Mouse (Mus musculus) heart, postnatal 14 days (tissue): ENCODE measurements around the gene Mill2. TPM values are rescaled to one million over a fixed set of nuclear protein-coding genes. Genes with fewer than 3 reads are reported as not detected.
"Not testable (repeated sequence)": the region's sequence is repeated elsewhere in the genome, so short reads cannot be mapped to it uniquely, and the experiment has no call there.

Experiments
- DNase-seq, 2 experiments: peaks; one replicate each; pipeline ENCODE4 v3.0.0; 2021 to 2022
- intact Hi-C: fragments of 180-260 bp; cut with DNase I; formaldehyde crosslinking; loops from one replicate; pipeline ENCODE4 v1.15.1; 2025
- long read RNA-seq, 2 experiments: library from polyadenylated mRNA; stranded (forward); transcript quantifications; one replicate each; pipeline ENCODE4 v2.0.0; 2021
- total RNA-seq, 2 experiments: library from RNA; stranded (reverse); gene quantifications; 2 replicates each; pipeline ENCODE4 v1.2.3; 2021

The Mill2 gene
- total RNA-seq = 1 to 10 TPM; 5.4 to 6.5 TPM
- long read RNA-seq, experiment 1, partial matches to known transcripts = 2 of 9 reads
- long read RNA-seq, experiment 1, other reads (novel, unspliced or antisense) = 5 of 9 reads
- long read RNA-seq, experiment 2, partial matches to known transcripts = 4 of 5 reads
- long read RNA-seq, experiment 2, other reads (novel, unspliced or antisense) = 1 of 5 reads

- intact Hi-C loops = no loop called here
- DNase-seq = peak in 1 of 2 experiments; percentile 38
These were observed at the start of gene Mill2 for GRCm38 (mm10) chr7:18839865-18840264. TSS of gene Mill2 (plus strand) at chr7:18839966.

- intact Hi-C loops = loop anchor here (5.0 kb wide), 1 partner anchor 68 kb away; no protein-coding TSS in a partner anchor
- DNase-seq = not testable (repeated sequence)
These were observed 49.1 kb upstream of the Mill2 start for GRCm38 (mm10) chr7:18790671-18791070.

DNA sequence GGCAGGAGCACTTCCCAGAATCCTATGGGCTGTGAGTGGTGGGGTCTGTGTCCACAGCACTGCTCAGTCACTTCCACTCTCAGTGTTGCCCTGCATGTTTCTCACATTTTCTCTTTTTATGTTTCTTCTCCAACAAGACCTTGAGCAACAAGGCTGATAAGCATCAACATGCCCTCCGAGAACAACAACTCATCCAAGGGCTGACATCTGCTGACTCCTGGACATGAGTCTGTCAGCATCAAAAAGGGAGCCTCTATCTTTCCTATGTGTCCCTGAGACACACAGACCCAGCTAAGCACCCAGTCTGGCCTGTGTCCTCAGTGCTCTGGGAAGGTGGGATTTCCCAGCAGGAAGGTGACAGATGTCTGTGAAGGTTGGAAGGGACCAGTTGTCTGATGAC lies 41.3 kb upstream of the Mill2 start, which contains the start of gene Psg19:
TSS of gene Psg19 (minus strand) at position 101 of the 400 bp plus-strand sequence.
- intact Hi-C loops = no loop called here
- no peak for DNase-seq

GRCm38 (mm10) chr7:18799129-18799528 lies 40.6 kb upstream of the Mill2 start:
- intact Hi-C loops = no loop called here

GRCm38 (mm10) chr7:18803526-18803925 lies 36.2 kb upstream of the Mill2 start:
- DNase-seq = no peak
- intact Hi-C loops = no loop called here

More at GRCm38 (mm10) chr7:18799129-18799528, 40.6 kb upstream of the Mill2 start:
- DNase-seq = no peak

DNA sequence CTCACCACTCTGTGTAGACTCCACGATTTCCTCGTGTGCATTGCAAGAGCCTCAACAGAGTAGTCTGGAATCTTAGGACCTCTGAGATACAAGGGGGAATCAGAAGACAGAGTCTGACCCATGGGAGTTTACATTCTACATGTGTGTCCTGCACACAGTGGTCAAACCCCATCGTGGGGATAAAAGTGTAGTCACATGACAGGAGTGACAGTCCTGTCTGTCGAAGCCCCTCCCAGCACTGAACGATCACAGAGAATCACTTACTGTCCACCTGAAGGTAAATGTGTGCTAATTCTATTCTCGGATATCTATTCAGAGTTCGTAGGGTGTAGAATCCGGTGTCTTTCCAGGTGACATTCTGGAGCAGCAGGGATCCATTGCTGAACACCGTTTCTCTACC lies 21.5 kb upstream of the Mill2 start:
- intact Hi-C loops = no loop called here
- DNase-seq = no peak

- DNase-seq = no peak
- intact Hi-C loops = no loop called here
These were observed 18.3 kb upstream of the Mill2 start, which contains the start of gene Psg17 for GRCm38 (mm10) chr7:18821507-18821906. TSS of gene Psg17 (minus strand) at chr7:18821607.

DNA sequence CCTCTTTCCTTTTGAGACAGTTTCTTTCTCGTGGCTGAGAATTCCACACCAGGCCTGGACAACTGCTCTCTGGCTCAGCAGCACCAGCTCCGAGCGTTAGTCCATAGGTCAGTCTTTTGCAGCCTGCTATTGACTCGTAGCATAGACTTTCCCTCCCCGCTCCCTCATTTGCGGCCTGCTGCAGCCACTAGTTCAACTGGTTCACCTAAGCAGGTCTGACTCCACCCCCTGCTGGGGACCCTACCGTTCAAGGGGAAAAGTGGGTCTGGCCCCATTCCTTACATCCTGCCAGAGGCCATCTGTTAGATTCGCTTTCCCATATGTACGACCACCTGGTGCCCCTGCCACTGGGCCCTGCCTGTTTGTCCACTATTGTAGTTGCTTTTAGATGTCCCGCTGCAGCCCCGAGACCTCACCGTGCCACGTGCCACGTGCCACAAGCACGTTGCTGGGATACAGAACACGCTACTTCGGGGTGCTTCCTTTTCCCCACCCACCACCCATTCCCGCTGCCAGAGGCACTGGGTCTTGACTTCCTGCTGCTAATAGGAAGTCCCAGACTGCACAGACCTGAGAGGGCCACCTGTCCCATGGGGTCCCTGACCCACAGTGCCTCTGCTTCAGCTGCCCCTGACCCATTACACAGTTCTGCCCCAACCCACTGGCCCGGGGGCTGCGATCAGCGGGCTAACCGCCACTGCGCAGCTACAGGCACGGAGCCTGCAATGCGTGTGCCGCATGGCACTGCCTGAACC lies 11.8 kb upstream of the Mill2 start:
- intact Hi-C loops = no loop called here
- DNase-seq = no peak

GRCm38 (mm10) chr7:18828592-18828991 lies 11.2 kb upstream of the Mill2 start:
- intact Hi-C loops = no loop called here
- DNase-seq = peak in 1 of 2 experiments; percentile 19

DNA sequence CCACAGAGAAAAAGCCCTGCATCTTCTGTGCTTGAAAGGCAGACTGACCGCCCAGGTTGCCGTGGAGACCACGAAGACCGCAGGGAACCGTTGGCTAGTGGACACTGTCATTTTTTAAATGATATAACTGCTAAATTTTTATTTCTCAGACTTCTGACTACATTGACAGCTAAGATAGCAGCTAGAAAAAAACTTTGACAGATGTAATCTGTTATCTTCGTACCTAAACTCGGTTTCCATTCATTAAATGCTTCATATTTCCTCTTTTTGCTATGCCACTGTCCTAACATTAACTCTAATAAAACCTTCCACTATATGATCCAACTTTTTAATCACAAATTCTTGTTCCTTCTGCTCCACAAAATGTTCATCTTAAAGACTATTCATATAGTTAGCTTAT lies 10.2 kb upstream of the Mill2 start:
- no peak for DNase-seq
- intact Hi-C loops = no loop called here

- intact Hi-C loops = loop anchor here (2.0 kb wide), 1 partner anchor 41 kb away; no protein-coding TSS in a partner anchor
- DNase-seq = peak; percentile 34 to 36
These were observed 7.5 kb upstream of the Mill2 start for GRCm38 (mm10) chr7:18832298-18832697.

DNA sequence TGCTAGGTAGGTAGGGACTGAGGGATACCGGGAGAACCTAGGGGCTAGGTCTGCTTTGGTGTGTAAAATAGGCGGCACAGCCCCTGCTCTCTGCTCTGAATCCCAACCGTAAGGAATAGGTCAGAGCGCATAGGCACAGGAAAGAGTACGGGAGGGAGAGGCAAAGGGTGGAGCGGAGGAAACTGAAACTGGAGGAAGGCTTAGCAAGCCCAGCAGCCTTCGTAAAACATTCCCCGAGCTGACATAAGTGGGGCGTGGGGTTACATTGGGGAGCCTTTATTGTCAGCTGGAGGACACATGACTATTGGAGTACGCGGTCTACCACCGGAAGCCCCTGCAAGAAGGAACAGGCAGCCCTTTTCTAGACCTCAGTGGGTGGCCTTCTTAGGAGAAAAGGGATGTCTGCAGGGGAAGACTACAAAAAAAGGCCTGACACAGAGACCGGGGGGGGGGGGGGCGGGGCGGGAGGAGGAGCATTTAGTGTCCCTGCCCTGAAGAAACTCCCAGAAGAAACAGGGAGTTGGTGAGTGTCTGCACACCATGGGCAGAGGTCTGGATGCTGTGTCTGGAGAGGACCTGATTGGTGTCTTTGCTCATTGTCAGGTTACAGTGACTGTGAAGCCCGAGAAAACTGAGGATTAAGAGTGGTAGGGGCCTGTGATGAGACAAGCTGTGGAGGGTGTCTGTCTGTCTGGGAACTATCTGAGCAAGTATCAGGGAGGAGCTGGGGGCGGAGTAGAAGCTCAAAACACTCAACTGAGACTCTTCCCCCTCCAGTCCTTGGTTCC lies 814 bp downstream of the Mill2 start:
- intact Hi-C loops = no loop called here

DNA sequence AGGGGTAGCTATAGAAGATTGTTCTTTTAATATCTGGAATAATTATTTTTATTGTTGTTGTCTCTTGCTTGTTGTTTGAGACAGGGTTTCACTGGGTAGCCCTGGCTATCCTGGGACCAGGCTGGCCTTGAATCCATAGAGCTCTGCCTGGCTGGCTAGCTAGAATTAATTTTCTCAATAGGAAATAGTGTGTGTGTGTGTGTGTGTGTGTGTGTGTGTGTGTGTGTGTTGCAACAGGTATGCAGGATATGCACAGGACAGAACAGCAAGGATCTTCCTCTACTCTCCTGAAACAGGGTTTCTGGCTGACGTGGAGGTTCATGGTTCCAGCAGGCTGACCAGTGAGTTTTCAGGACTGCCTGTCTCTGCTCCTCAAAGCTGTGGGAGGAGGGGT lies 1.4 kb downstream of the Mill2 start:
- intact Hi-C loops = no loop called here
- no peak for DNase-seq

More for the DNA sequence above, 814 bp downstream of the Mill2 start:
- DNase-seq = peak; percentile 55 to 61

DNA sequence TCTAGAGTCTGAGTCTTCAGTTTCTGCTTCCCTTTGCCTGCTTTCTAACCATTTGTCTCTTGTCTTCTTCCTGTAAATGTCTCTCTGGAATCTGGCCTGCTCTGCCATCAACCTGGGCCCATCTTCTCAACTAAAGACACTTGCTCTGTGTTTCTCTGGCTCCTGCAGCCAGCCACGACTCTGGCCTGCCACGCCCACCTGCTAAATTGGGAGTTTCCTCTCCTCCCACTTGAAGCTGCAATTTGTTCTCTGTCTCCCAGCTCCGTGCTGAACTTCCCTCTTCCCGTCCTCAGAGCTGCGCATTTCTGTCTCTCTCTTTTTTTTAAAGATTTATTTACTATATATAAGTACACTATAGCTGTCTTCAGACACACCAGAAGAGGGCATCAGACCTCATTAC lies 5.0 kb downstream of the Mill2 start:
- intact Hi-C loops = no loop called here
- peak in 1 of 2 experiments; percentile 9 for DNase-seq

DNA sequence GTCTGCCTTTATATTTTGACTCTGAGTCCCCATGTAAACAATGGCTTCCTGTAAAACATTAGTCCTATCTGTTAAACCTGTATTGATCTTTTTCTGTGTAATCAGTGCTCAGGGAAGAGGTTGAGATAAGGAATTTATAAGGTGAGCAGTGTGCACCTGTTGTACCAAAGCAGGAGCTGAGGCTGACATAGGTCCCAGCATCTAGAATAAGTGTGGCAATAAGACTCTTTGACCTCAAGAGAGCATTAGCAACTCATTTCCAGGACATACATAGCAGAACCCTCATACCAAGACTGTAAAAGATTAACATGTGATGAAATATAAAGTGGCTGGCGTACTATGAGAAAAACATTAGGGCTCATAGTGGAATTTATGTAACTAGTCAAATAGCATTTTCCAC lies 8.6 kb downstream of the Mill2 start:
- intact Hi-C loops = no loop called here
- no peak for DNase-seq

GRCm38 (mm10) chr7:18858310-18858916 lies 18.6 kb downstream of the Mill2 start:
- DNase-seq = peak in 1 of 2 experiments; percentile 16
- intact Hi-C loops = no loop called here

- intact Hi-C loops = no loop called here
- DNase-seq = no peak
These were observed 23.0 kb downstream of the Mill2 start for GRCm38 (mm10) chr7:18862801-18863200.

- intact Hi-C loops = no loop called here
These were observed 28.7 kb downstream of the Mill2 start for GRCm38 (mm10) chr7:18868491-18868890.

GRCm38 (mm10) chr7:18871031-18871430 lies 31.3 kb downstream of the Mill2 start, which contains the start of gene Pglyrp1:
TSS of gene Pglyrp1 (plus strand) at chr7:18871331.
- DNase-seq, intact Hi-C loops: not testable (repeated sequence)

More at GRCm38 (mm10) chr7:18868491-18868890, 28.7 kb downstream of the Mill2 start:
- DNase-seq = no peak
